Mouse (Mus musculus): Measurements from ENCODE around the gene Ppfia3.

- TF ChIP-seq CTCF (IDR thresholded peaks at IDR 0.05; ENCODE audit: extremely low read depth, insufficient read depth, insufficient read length, insufficient replicate concordance) (peak; percentile 73; the same call in 1 of the 2 replicates), POLR2A (IDR thresholded peaks at IDR 0.05; ENCODE audit: low read depth, low read length) (no peak)
Observed at GRCm38 (mm10) chr7:45299752-45300151, 67.1 kb downstream of the Ppfia3 start.

Data from spleen, adult 2 months (tissue).